In the genomic region with DNA sequence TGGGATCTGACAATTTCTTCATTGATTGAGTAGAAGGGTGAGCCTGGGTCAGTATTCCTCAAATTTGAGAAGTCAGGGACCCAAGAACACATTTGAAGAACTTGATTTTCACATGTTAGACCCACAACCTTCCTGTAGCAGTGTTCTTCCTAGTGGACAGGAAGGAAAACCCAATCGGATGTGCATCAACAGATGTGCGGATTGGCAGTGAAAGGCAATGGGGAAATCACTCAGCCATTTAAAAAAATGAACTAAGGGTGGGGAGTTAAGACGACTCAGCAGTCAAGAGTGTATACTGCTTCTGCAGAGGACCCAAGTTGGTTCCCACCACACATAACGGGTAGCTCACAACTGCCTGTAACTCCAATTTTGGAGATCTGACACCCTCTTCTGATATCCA, we compare ENCODE assay signal across 24 mouse cellular contexts. TPM values are rescaled to one million over a fixed set of nuclear protein-coding genes. Genes with fewer than 3 reads are reported as not detected.
DNase-seq lines count a peak whose midpoint lies in the region; ATAC-seq and TF ChIP-seq lines count a peak whose summit lies in the region.
"Had no signal": no experiment of that assay in that cellular context is flagged by ENCODE, and none has a peak within 500 bp of the region (broad histone marks: within the 10 kb centered on the region; RNA-seq: fewer than 3 reads in every experiment).

No protein-coding gene starts in this region.

- no peak overlapping the region for H3K9ac ChIP-seq in heart, adult 2 months (ENCODE audit: low read depth, low read length)
- no peak overlapping the region for H3K9ac ChIP-seq in hindbrain, embryonic 12.5 days
- no peak overlapping the region for H3K9ac ChIP-seq in hindbrain, embryonic 11.5 days (ENCODE audit: low read depth, low read length)
- H3K9ac ChIP-seq in lung, postnatal 0 days (replicated peaks; ENCODE audit: low read depth), result no peak overlapping the region
- no peak overlapping the region for H3K9ac ChIP-seq in liver, embryonic 16.5 days (ENCODE audit: low read depth, low read length)
- H3K9ac ChIP-seq: embryonic facial prominence, embryonic 15.5 days; heart, embryonic 15.5 days; intestine, embryonic 15.5 days; limb, embryonic 13.5 days; lung, embryonic 14.5 days; midbrain, embryonic 13.5 days had no signal

- H3K79me2 ChIP-seq in heart, adult 2 months (replicated peaks; ENCODE audit: control insufficient read depth, insufficient read depth, low read length), result no peaks in the 10 kb centered on the region

- H3K36me3 ChIP-seq in heart, adult 2 months (ENCODE audit: control insufficient read depth, insufficient read depth, low read length), result no peaks in the 10 kb centered on the region
- H3K36me3 ChIP-seq in hindbrain, embryonic 12.5 days, result no peaks in the 10 kb centered on the region
- no peaks in the 10 kb centered on the region for H3K36me3 ChIP-seq in hindbrain, embryonic 11.5 days (ENCODE audit: control insufficient read depth, insufficient read depth, low read length)
- no peaks in the 10 kb centered on the region for H3K36me3 ChIP-seq in lung, postnatal 0 days (ENCODE audit: insufficient read depth, low read length)
- H3K36me3 ChIP-seq in liver, embryonic 16.5 days (ENCODE audit: control insufficient read depth, insufficient read depth), result no peaks in the 10 kb centered on the region
- H3K36me3 ChIP-seq: embryonic facial prominence, embryonic 15.5 days; heart, embryonic 15.5 days; intestine, embryonic 15.5 days; limb, embryonic 13.5 days; midbrain, embryonic 13.5 days had no signal

- no peak for TF ChIP-seq POLR2A in heart, adult 2 months (IDR thresholded peaks at IDR 0.05; ENCODE audit: insufficient read depth, low read depth, low read length)

- WGBS in heart, adult 2 months, result 44% methylated on average over 4 of the region's 4 CpGs
- 87% methylated on average over 4 of the region's 4 CpGs for WGBS in hindbrain, embryonic 12.5 days
- 82% methylated on average over 4 of the region's 4 CpGs for WGBS in hindbrain, embryonic 11.5 days
- WGBS in lung, postnatal 0 days, result 64% methylated on average over 4 of the region's 4 CpGs
- 45% methylated on average over 4 of the region's 4 CpGs for WGBS in liver, embryonic 16.5 days (ENCODE audit: insufficient replicate concordance)

- H3K4me3 ChIP-seq in heart, adult 2 months, result no peak overlapping the region
- no peak overlapping the region for H3K4me3 ChIP-seq in hindbrain, embryonic 12.5 days
- H3K4me3 ChIP-seq in hindbrain, embryonic 11.5 days (ENCODE audit: low read depth, low read length), result no peak overlapping the region
- H3K4me3 ChIP-seq in lung, postnatal 0 days (ENCODE audit: low read depth, low read length), result no peak overlapping the region
- no peak overlapping the region for H3K4me3 ChIP-seq in liver, embryonic 16.5 days (ENCODE audit: low read depth, low read length)
- H3K4me3 ChIP-seq: embryonic facial prominence, embryonic 15.5 days; heart, embryonic 15.5 days; intestine, embryonic 15.5 days; limb, embryonic 13.5 days; midbrain, embryonic 13.5 days; myocyte had no signal

- TF ChIP-seq CTCF in heart, adult 2 months (IDR thresholded peaks at IDR 0.05), result no peak
- no peak for TF ChIP-seq CTCF in lung, postnatal 0 days (IDR thresholded peaks at IDR 0.05)

- H3K9me3 ChIP-seq in hindbrain, embryonic 12.5 days (replicated peaks), result no peaks in the 10 kb centered on the region
- no peaks in the 10 kb centered on the region for H3K9me3 ChIP-seq in hindbrain, embryonic 11.5 days (ENCODE audit: control insufficient read depth, low read length)
- no peaks in the 10 kb centered on the region for H3K9me3 ChIP-seq in lung, postnatal 0 days (ENCODE audit: low read length)
- H3K9me3 ChIP-seq in liver, embryonic 16.5 days (replicated peaks; ENCODE audit: control insufficient read depth, low read length), result no peaks in the 10 kb centered on the region
- H3K9me3 ChIP-seq: embryonic facial prominence, embryonic 15.5 days; heart, embryonic 15.5 days; intestine, embryonic 15.5 days; limb, embryonic 13.5 days; midbrain, embryonic 13.5 days had no signal

- no peak for TF ChIP-seq EP300 in heart, adult 2 months (IDR thresholded peaks at IDR 0.05; ENCODE audit: insufficient read depth, low read depth, low read length)
- no peak for TF ChIP-seq EP300 in lung, postnatal 0 days (IDR thresholded peaks at IDR 0.05)

- intact Hi-C loops in heart, adult 2 months (cut with DNase I), result loop anchor here (5.0 kb wide), 1 partner anchor 182 kb away; no protein-coding TSS in a partner anchor

- no peaks in the 10 kb centered on the region for H3K27me3 ChIP-seq in heart, adult 2 months (ENCODE audit: control insufficient read depth, insufficient read depth, low read length)
- H3K27me3 ChIP-seq in hindbrain, embryonic 12.5 days, result no peaks in the 10 kb centered on the region
- no peaks in the 10 kb centered on the region for H3K27me3 ChIP-seq in hindbrain, embryonic 11.5 days (ENCODE audit: control insufficient read depth, insufficient read depth, low read length)
- no peaks in the 10 kb centered on the region for H3K27me3 ChIP-seq in lung, postnatal 0 days (replicated peaks; ENCODE audit: insufficient read depth, low read length)
- H3K27me3 ChIP-seq in liver, embryonic 16.5 days (ENCODE audit: control insufficient read depth, insufficient read depth, low read depth, low read length), result no peaks in the 10 kb centered on the region
- H3K27me3 ChIP-seq: embryonic facial prominence, embryonic 15.5 days; heart, embryonic 15.5 days; intestine, embryonic 15.5 days; limb, embryonic 13.5 days; midbrain, embryonic 13.5 days had no signal

- H3K4me1 ChIP-seq in heart, adult 2 months (ENCODE audit: control insufficient read depth, insufficient read depth, low read length), result peaks cover 4% of the 10 kb centered on the region
- H3K4me1 ChIP-seq in hindbrain, embryonic 12.5 days, result peaks cover 17% of the 10 kb centered on the region
- H3K4me1 ChIP-seq in hindbrain, embryonic 11.5 days (replicated peaks; ENCODE audit: control insufficient read depth, insufficient read depth, low read length), result no peaks in the 10 kb centered on the region
- H3K4me1 ChIP-seq in lung, postnatal 0 days (ENCODE audit: insufficient read depth, low read depth, low read length), result peaks cover 3% of the 10 kb centered on the region; the same call in 1 of the 2 replicates
- peaks cover 2% of the 10 kb centered on the region; the same call in 1 of the 2 replicates for H3K4me1 ChIP-seq in liver, embryonic 16.5 days (ENCODE audit: control insufficient read depth, low read depth, low read length)
- H3K4me1 ChIP-seq: embryonic facial prominence, embryonic 15.5 days; intestine, embryonic 15.5 days had no signal

- no peak overlapping the region for H3K4me2 ChIP-seq in hindbrain, embryonic 12.5 days (replicated peaks)
- no peak overlapping the region for H3K4me2 ChIP-seq in hindbrain, embryonic 11.5 days (replicated peaks; ENCODE audit: low read depth, low read length)
- H3K4me2 ChIP-seq in lung, postnatal 0 days (replicated peaks; ENCODE audit: low read depth, low read length), result no peak overlapping the region
- H3K4me2 ChIP-seq in liver, embryonic 16.5 days (ENCODE audit: low read depth, low read length), result no peak overlapping the region
- H3K4me2 ChIP-seq: embryonic facial prominence, embryonic 15.5 days; heart, embryonic 15.5 days; intestine, embryonic 15.5 days; limb, embryonic 13.5 days; lung, embryonic 14.5 days; midbrain, embryonic 13.5 days had no signal

- peak overlapping the region; percentile 43; the same call in 1 of the 2 replicates for H3K27ac ChIP-seq in heart, adult 2 months
- H3K27ac ChIP-seq in hindbrain, embryonic 12.5 days, result peak overlapping the region; percentile 80; the same call in 1 of the 2 replicates
- H3K27ac ChIP-seq in hindbrain, embryonic 11.5 days (ENCODE audit: low read depth, low read length), result no peak overlapping the region
- H3K27ac ChIP-seq in lung, postnatal 0 days (ENCODE audit: low read length), result no peak overlapping the region
- H3K27ac ChIP-seq in liver, embryonic 16.5 days (ENCODE audit: low read length), result peak overlapping the region; percentile 52
- H3K27ac ChIP-seq: embryonic facial prominence, embryonic 15.5 days; limb, embryonic 13.5 days had no signal

- DNase-seq in heart, adult 2 months, result no peak
- DNase-seq in heart, adult 8-10 months (ENCODE audit: low spot score), result no peak
- DNase-seq in hindbrain, embryonic 11.5 days (ENCODE audit: low spot score), result no peak
- DNase-seq in lung, postnatal 0 days (ENCODE audit: low spot score), result peak; percentile 14
- no peak for DNase-seq in lung, adult 18-20 months
- DNase-seq in kidney, adult 18-20 months, result no peak
- DNase-seq: adrenal gland, postnatal 10 days; cerebellum, adult 11-12 months; cerebellum, postnatal 25 days; gastrocnemius, postnatal 25 days; kidney, postnatal 36 days; lung, embryonic 14.5 days; lung, postnatal 4 days had no signal

- no peak for ATAC-seq in hindbrain, embryonic 12.5 days (ENCODE audit: low FRiP score)
- ATAC-seq in hindbrain, embryonic 11.5 days (ENCODE audit: low FRiP score), result no peak
- no peak for ATAC-seq in lung, postnatal 0 days
- ATAC-seq in liver, embryonic 16.5 days (ENCODE audit: low read depth), result no peak
- ATAC-seq: activated CD4-positive, CD25-positive, alpha-beta regulatory T cell, adult 4 months; CD4-positive, CD25-positive, alpha-beta regulatory T cell, adult 4 months; forebrain, embryonic 16.5 days had no signal

RNA-seq across cellular contexts. Expression of a gene that starts 35.6 kb away (rescaled TPM):
- total RNA-seq in heart, adult 2 months (2021), result 10 to 100 TPM in 1 of 2 experiments, 1 to 10 TPM in 1; 6.8 to 10.2 TPM
- 4.5 and 6.0 TPM in 2 replicates for polyA plus RNA-seq in heart, adult 2 months (2012; rRNA removed)
- total RNA-seq in heart, adult 8-10 months (2022), result 1 to 10 TPM; 5.7 to 8.5 (median 6.3) TPM
- polyA plus RNA-seq in hindbrain, embryonic 12.5 days (2016; fragmentation: Nextera tagmentation; extraction: Ambion mirVana), result 10.3 and 12.8 TPM in 2 replicates
- polyA plus RNA-seq in hindbrain, embryonic 11.5 days (2014; fragmentation: Nextera tagmentation; extraction: Ambion mirVana), result 10.1 and 12.0 TPM in 2 replicates
- 6.3 and 7.1 TPM in 2 replicates for polyA plus RNA-seq in lung, postnatal 0 days (2015; fragmentation: Nextera tagmentation; extraction: Ambion mirVana)
- 40.8 and 42.3 TPM in 2 replicates for polyA plus RNA-seq in liver, embryonic 16.5 days (2015; fragmentation: Nextera tagmentation; extraction: Ambion mirVana)

RNA-seq across cellular contexts. Expression of a gene that starts 37.9 kb away (rescaled TPM):
- total RNA-seq in heart, adult 2 months (2021), result 100 to 1,000 TPM; 154 to 162 TPM
- 79.0 and 140 TPM in 2 replicates for polyA plus RNA-seq in heart, adult 2 months (2012; rRNA removed)
- 100 to 1,000 TPM; 150 to 183 (median 162) TPM for total RNA-seq in heart, adult 8-10 months (2022)
- 297 and 307 TPM in 2 replicates for polyA plus RNA-seq in hindbrain, embryonic 12.5 days (2016; fragmentation: Nextera tagmentation; extraction: Ambion mirVana)
- 322 and 331 TPM in 2 replicates for polyA plus RNA-seq in hindbrain, embryonic 11.5 days (2014; fragmentation: Nextera tagmentation; extraction: Ambion mirVana)
- 608 and 674 TPM in 2 replicates for polyA plus RNA-seq in lung, postnatal 0 days (2015; fragmentation: Nextera tagmentation; extraction: Ambion mirVana)
- polyA plus RNA-seq in liver, embryonic 16.5 days (2015; fragmentation: Nextera tagmentation; extraction: Ambion mirVana), result 198 and 207 TPM in 2 replicates

Comparison
In these comparisons a context has a peak if more than half of its experiments do, and no peak if none do; other contexts are left out.
1. H3K27ac ChIP-seq: peak in heart, adult 2 months (single experiment), hindbrain, embryonic 12.5 days (single experiment) and liver, embryonic 16.5 days (single experiment); none in hindbrain, embryonic 11.5 days (single experiment) and lung, postnatal 0 days (single experiment).